Mouse (Mus musculus): ENCODE data around the gene Bet1l.

- TF ChIP-seq CTCF (conservative IDR thresholded peaks at IDR 0.05; ENCODE audit: low read length) (no peak), NANOG (IDR thresholded peaks at IDR 0.05; ENCODE audit: borderline replicate concordance, low read length) (no peak), POU5F1 (IDR thresholded peaks at IDR 0.05; ENCODE audit: borderline replicate concordance, low read length) (no peak)
Measured at GRCm38 (mm10) chr7:140853386-140853785, 4.0 kb downstream of the Bet1l start.

Measured in E14TG2a.4 (cell line).